Mouse (Mus musculus) intestine, embryonic 16.5 days (tissue): ENCODE results near the gene Bpgm. TPM values are rescaled to one million over a fixed set of nuclear protein-coding genes. Genes with fewer than 3 reads are reported as not detected.

Experiments used
- ATAC-seq: fragments of 200-750 bp; cut with Nextera tagmentation; 2 replicates; pipeline ENCODE4 v1.8.0; 2017; ENCODE audit warnings: moderate TSS enrichment, moderate library complexity
- H3K27ac ChIP-seq: fragments of 300-500 bp; sonication (generic); 2 replicates; pipeline ENCODE4 v1.5.1; 2014; ENCODE audit warnings: mild to moderate bottlenecking, low read length
- H3K27me3 ChIP-seq: fragments of 300-500 bp; sonication (generic); replicated peaks from 2 replicates; pipeline ENCODE4 v1.6.1; 2014; ENCODE audit warnings: low read length, control low read depth, mixed read lengths; ENCODE audit not compliant: control insufficient read depth, insufficient read depth
- H3K36me3 ChIP-seq: fragments of 300-500 bp; sonication (generic); 2 replicates; pipeline ENCODE4 v1.6.1; 2014; ENCODE audit warnings: low read length, control low read depth; ENCODE audit not compliant: control insufficient read depth, insufficient read depth
- H3K4me1 ChIP-seq: fragments of 300-500 bp; sonication (generic); 2 replicates; pipeline ENCODE4 v1.6.1; 2014; ENCODE audit warnings: low read length, control low read depth, mixed read lengths; ENCODE audit not compliant: control insufficient read depth, insufficient read depth
- H3K4me2 ChIP-seq: fragments of 300-500 bp; sonication (generic); 2 replicates; pipeline ENCODE4 v1.6.1; 2014; ENCODE audit warnings: low read depth, low read length, control low read depth
- H3K4me3 ChIP-seq: fragments of 300-500 bp; sonication (generic); 2 replicates; pipeline ENCODE4 v1.5.1; 2014; ENCODE audit warnings: mild to moderate bottlenecking, low read length
- H3K9ac ChIP-seq: fragments of 300-500 bp; sonication (generic); 2 replicates; pipeline ENCODE4 v1.6.1; 2014; ENCODE audit warnings: low read depth, low read length
- H3K9me3 ChIP-seq: fragments of 300-500 bp; sonication (generic); 2 replicates; pipeline ENCODE4 v1.6.1; 2016; ENCODE audit warnings: low read length, control low read depth; ENCODE audit not compliant: control insufficient read depth
- WGBS: fragments of 180-500 bp; shearing (Covaris S2); extraction: QIAGEN DNeasy Blood & Tissue Kit; methylation state at CpG from one replicate; pipeline ENCODE4 v1.1.7; 2014; 5-methylcytosine and 5-hydroxymethylcytosine counted together
- polyA plus RNA-seq: library from polyadenylated mRNA; unstranded; fragments of >200 nt; fragmentation: Nextera tagmentation; extraction: Ambion mirVana; gene quantifications from 2 replicates; pipeline ENCODE4 v1.2.1, GENCODE M21; 2015

The Bpgm gene
- polyA plus RNA-seq, 1 experiment from 2014 or later, result 54.4 TPM

DNA sequence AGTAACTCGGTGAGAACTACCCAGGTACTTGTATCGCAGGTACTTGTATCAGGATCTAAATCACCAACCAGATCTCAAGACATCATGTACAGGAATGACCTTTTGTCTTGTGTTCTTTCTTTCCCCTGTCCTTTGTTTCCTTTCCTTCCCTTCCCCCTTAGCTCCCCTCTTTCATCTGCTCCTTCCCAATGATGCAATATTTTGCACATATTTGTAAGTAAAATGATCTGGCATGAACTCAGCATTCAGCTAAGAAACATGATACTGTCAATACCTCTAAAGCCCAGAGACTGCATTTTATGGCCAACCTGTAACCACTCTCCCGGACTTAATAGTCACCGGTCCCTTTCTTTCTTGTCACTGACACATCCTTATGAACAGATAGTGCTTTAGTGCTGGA is 12.4 kb upstream of the Bpgm start:
- H3K4me1 ChIP-seq, result no peaks in the 10 kb centered on the region
- H3K9ac ChIP-seq, result no peak overlapping the region
- H3K27ac ChIP-seq, result no peak overlapping the region
- H3K9me3 ChIP-seq, result no peaks in the 10 kb centered on the region
- H3K4me3 ChIP-seq, result no peak overlapping the region
- no peak for ATAC-seq
- no peaks in the 10 kb centered on the region for H3K27me3 ChIP-seq
- WGBS, result 86% methylated on average over 4 of the region's 4 CpGs
- no peak overlapping the region for H3K4me2 ChIP-seq
- H3K36me3 ChIP-seq, result no peaks in the 10 kb centered on the region

- peaks cover under 1% of the 10 kb centered on the region; the same call in 1 of the 2 replicates for H3K4me1 ChIP-seq
- H3K9ac ChIP-seq, result no peak overlapping the region
- no peak overlapping the region for H3K27ac ChIP-seq
- no peak for ATAC-seq
- no peaks in the 10 kb centered on the region for H3K36me3 ChIP-seq
- H3K9me3 ChIP-seq, result no peaks in the 10 kb centered on the region
- H3K27me3 ChIP-seq, result no peaks in the 10 kb centered on the region
- H3K4me2 ChIP-seq, result no peak overlapping the region
- 75% methylated on average over 12 of the region's 12 CpGs for WGBS
- no peak overlapping the region for H3K4me3 ChIP-seq
Measured at GRCm38 (mm10) chr6:34471434-34472110, 4.4 kb upstream of the Bpgm start.

DNA sequence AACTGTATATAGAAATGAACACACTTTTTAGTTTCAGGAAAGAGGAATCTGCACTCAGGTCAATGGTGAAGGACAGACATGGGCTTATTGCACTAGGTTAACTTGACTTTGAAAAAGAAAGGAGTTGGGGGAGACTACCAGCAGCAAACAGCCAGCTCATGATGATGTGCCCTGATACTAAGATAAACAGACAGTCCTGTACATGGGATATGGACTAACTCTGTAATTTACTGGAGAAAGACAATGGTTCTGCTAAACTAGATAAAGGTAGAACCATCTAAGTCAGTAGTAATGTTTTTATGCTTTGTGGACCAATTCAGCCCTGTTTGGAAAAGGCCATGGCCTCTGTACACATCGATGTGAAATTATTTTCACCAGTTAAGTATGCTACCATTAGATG is 2.7 kb upstream of the Bpgm start:
- Histone ChIP-seq H3K4me3 (no peak overlapping the region), H3K27ac (no peak overlapping the region), H3K4me2 (no peak overlapping the region), H3K9ac (no peak overlapping the region), H3K27me3 (no peaks in the 10 kb centered on the region), H3K9me3 (no peaks in the 10 kb centered on the region), H3K4me1 (peaks cover 7% of the 10 kb centered on the region; the same call in 1 of the 2 replicates), H3K36me3 (no peaks in the 10 kb centered on the region)
- 91% methylated on average over 1 of the region's 1 CpGs for WGBS
- ATAC-seq, result no peak

GRCm38 (mm10) chr6:34474031-34474430 is 2.0 kb upstream of the Bpgm start:
- Histone ChIP-seq H3K4me2 (no peak overlapping the region), H3K4me3 (no peak overlapping the region), H3K27me3 (no peaks in the 10 kb centered on the region), H3K4me1 (peaks cover 11% of the 10 kb centered on the region; the same call in 1 of the 2 replicates), H3K9ac (no peak overlapping the region), H3K27ac (no peak overlapping the region), H3K36me3 (no peaks in the 10 kb centered on the region), H3K9me3 (no peaks in the 10 kb centered on the region)
- 59% methylated on average over 3 of the region's 3 CpGs for WGBS
- no peak for ATAC-seq

DNA sequence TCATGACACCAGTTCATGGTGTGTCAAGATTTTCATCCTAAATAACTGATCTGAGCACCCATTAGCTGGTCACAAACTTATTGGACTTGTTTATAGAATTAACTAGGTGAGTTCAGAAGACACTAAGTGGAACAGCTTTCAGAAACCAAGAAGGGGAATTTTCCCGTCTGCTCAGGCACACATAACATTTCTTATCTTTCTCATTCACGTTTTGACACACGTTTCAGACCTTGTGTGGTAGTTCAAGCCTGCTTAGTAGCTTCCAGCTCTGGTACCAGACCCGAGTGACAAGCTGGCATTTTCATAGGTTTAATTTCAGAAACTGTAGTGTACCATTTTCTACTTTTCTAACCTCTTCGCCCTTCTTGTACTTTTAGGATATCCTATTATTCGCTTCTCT is 616 bp upstream of the Bpgm start:
- Histone ChIP-seq H3K9me3 (no peaks in the 10 kb centered on the region), H3K9ac (peak overlapping the region; percentile 6; the same call in 1 of the 2 replicates), H3K27me3 (no peaks in the 10 kb centered on the region), H3K4me2 (peak overlapping the region; percentile 50), H3K36me3 (no peaks in the 10 kb centered on the region), H3K4me1 (peaks cover 15% of the 10 kb centered on the region), H3K4me3 (peak overlapping the region; percentile 58), H3K27ac (no peak overlapping the region)
- WGBS, result 21% methylated on average over 6 of the region's 6 CpGs
- no peak for ATAC-seq

GRCm38 (mm10) chr6:34478036-34478435 is 2.0 kb downstream of the Bpgm start:
- no peak overlapping the region for H3K9ac ChIP-seq
- H3K9me3 ChIP-seq, result no peaks in the 10 kb centered on the region
- no peak overlapping the region for H3K4me2 ChIP-seq
- H3K27ac ChIP-seq, result no peak overlapping the region
- H3K27me3 ChIP-seq, result no peaks in the 10 kb centered on the region
- 80% methylated on average over 7 of the region's 7 CpGs for WGBS
- H3K36me3 ChIP-seq, result no peaks in the 10 kb centered on the region
- no peak for ATAC-seq
- H3K4me3 ChIP-seq, result no peak overlapping the region
- peaks cover 26% of the 10 kb centered on the region for H3K4me1 ChIP-seq

DNA sequence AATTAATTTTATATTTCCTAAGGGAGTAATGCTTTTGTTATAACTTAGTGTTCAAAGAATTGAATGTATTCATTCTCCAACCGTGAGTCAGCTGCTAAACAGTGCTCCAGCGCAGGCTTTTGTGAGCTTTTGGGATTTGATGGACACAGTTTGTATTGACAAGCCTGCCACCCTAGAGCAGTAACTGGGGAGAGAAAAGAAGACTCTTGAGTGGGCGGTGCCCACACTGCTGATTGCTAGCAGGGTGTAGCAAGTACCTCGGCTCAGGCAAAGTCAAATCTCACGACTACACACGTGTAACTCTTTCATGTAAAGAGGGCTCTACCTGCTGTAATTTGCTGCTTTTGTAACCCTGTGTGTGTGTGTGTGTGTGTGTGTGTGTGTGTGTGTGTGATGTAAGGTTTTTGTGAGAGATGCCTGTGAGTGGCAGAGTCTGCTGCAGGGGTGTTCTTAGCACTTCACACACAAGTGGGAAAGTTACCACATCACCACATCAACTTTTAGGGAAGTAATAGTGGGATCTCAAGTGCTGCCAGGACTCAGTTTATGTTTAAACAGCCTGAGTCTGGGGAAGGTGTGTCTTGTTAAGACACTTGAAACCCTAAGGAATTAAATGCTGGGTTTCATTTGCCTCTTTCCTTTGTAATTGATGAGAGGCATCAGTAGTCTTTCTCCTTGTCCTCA is 2.8 kb downstream of the Bpgm start:
- Histone ChIP-seq H3K9ac (no peak overlapping the region; the same call in 1 of the 2 replicates), H3K27me3 (no peaks in the 10 kb centered on the region), H3K4me3 (no peak overlapping the region), H3K4me1 (peaks cover 26% of the 10 kb centered on the region), H3K4me2 (peak overlapping the region; percentile 2), H3K9me3 (no peaks in the 10 kb centered on the region), H3K27ac (peak overlapping the region; percentile 73), H3K36me3 (no peaks in the 10 kb centered on the region)
- ATAC-seq, result no peak
- WGBS, result 38% methylated on average over 6 of the region's 6 CpGs

- Histone ChIP-seq H3K4me1 (peaks cover 26% of the 10 kb centered on the region), H3K27me3 (no peaks in the 10 kb centered on the region), H3K4me2 (0 out of 2 replicates have a peak overlapping the region, but pooled peaks have one; percentile 2), H3K9ac (no peak overlapping the region), H3K4me3 (no peak overlapping the region), H3K9me3 (no peaks in the 10 kb centered on the region), H3K36me3 (no peaks in the 10 kb centered on the region), H3K27ac (peak overlapping the region; percentile 7; the same call in 1 of the 2 replicates)
- WGBS, result 19% methylated on average over 8 of the region's 8 CpGs
- peak; percentile 22 for ATAC-seq
Measured at GRCm38 (mm10) chr6:34479531-34479930, 3.5 kb downstream of the Bpgm start.

DNA sequence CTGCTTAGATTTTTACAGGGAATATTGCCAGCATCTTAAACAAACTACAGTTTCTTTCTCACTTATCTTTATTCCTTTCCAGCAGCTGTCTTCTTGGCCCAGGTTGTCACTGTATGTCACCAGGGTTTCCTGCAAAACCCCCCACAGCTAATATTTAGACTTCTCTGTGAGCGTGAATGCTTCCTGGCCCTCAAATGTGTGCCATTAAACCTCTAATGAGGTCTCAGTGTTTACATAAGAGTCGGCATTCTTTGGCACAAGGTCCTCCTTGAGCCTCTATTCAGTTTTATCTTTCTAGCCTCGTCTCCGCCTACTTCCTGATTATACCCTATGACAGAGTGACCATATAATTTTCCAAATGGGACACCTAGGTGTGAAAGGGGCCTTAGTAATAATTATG is 4.7 kb downstream of the Bpgm start:
- Histone ChIP-seq H3K9ac (no peak overlapping the region), H3K4me3 (no peak overlapping the region), H3K9me3 (no peaks in the 10 kb centered on the region), H3K4me1 (peaks cover 26% of the 10 kb centered on the region), H3K36me3 (no peaks in the 10 kb centered on the region), H3K4me2 (no peak overlapping the region), H3K27me3 (no peaks in the 10 kb centered on the region), H3K27ac (peak overlapping the region; percentile 65)
- ATAC-seq, result peak; percentile 40
- WGBS, result 24% methylated on average over 4 of the region's 4 CpGs
